Mouse (Mus musculus) CH12.LX (cell line): ENCODE results near the gene Hps6. TPM values are rescaled to one million over a fixed set of nuclear protein-coding genes. Genes with fewer than 3 reads are reported as not detected.
A peak's percentile ranks its signal among the peaks of the same experiment; 100 is the strongest.

Source experiments
- DNase-seq: peaks from one replicate; pipeline ENCODE4 v3.0.0-alpha.2; 2013; ENCODE audit errors: extremely low read depth
- H3K27ac ChIP-seq: 2 replicates; pipeline ENCODE4 v1.5.1; 2012; ENCODE audit warnings: low read depth, mild to moderate bottlenecking, control low read depth, moderate library complexity; ENCODE audit not compliant: insufficient read depth
- H3K27me3 ChIP-seq: replicated peaks from 2 replicates; pipeline ENCODE3; 2012; ENCODE audit warnings: inconsistent platforms
- H3K36me3 ChIP-seq, 2 experiments: replicated peaks in 1 of 2; 2 replicates each; pipeline versions ENCODE3 to v1.6.1; 2012; ENCODE audit warnings: inconsistent platforms in 1 of 2, low read length in 1 of 2, mild to moderate bottlenecking in 1 of 2, mixed read lengths in 1 of 2, moderate library complexity in 1 of 2; ENCODE audit not compliant: control insufficient read depth in 1 of 2, insufficient read depth in 1 of 2
- H3K4me1 ChIP-seq, 2 experiments: 2 replicates each; pipeline ENCODE4 v1.6.1; 2012; ENCODE audit warnings: inconsistent platforms in 1 of 2, moderate library complexity in 1 of 2; ENCODE audit not compliant: insufficient read depth in 2 of 2, control insufficient read depth in 1 of 2
- H3K4me2 ChIP-seq: 2 replicates; pipeline ENCODE4 v1.6.1; 2012; ENCODE audit warnings: low read depth, mild to moderate bottlenecking, control low read depth; ENCODE audit not compliant: poor library complexity, insufficient read depth, severe bottlenecking
- H3K4me3 ChIP-seq, 3 experiments: fragments of 150-350 bp in 1 of 3; sonication (generic) in 1 of 3; replicated peaks in 1 of 3; 2 replicates each; pipeline versions ENCODE3 to v1.5.1; 2011 to 2012; ENCODE audit warnings: low read depth in 2 of 3, low read length in 2 of 3, mild to moderate bottlenecking in 2 of 3, moderate library complexity in 2 of 3, control low read depth in 1 of 3, improper control_type of control experiment in 1 of 3, inconsistent platforms in 1 of 3, mixed read lengths in 1 of 3; ENCODE audit not compliant: poor library complexity in 1 of 3
- H3K79me2 ChIP-seq: replicated peaks from 2 replicates; pipeline ENCODE4 v1.6.1; 2012; ENCODE audit warnings: mild to moderate bottlenecking, moderate library complexity; ENCODE audit not compliant: control insufficient read depth, poor library complexity, insufficient read depth, severe bottlenecking; ENCODE audit errors: extremely low read depth
- H3K9ac ChIP-seq: 2 replicates; pipeline ENCODE4 v1.6.1; 2012; ENCODE audit warnings: low read depth, mild to moderate bottlenecking, control low read depth, moderate library complexity; ENCODE audit not compliant: insufficient read depth
- H3K9me3 ChIP-seq: replicated peaks from 2 replicates; pipeline ENCODE3; 2012; ENCODE audit warnings: low read length, inconsistent platforms, mixed read lengths
- BHLHE40 ChIP-seq: IDR thresholded peaks from 2 replicates; pipeline ENCODE4 v1.6.1; 2011; ENCODE audit warnings: mild to moderate bottlenecking, low read depth, low read length, improper control_type of control experiment
- CHD1 ChIP-seq: IDR thresholded peaks from 2 replicates; pipeline ENCODE4 v1.6.1; 2012; ENCODE audit warnings: low read depth, low read length, improper control_type of control experiment, inconsistent platforms
- CTCF ChIP-seq, 2 experiments: IDR thresholded peaks in 1 of 2; conservative IDR thresholded peaks in 1 of 2; 2 replicates each; pipeline ENCODE4 v1.5.1; 2011 to 2012; ENCODE audit warnings: low read depth in 2 of 2, low read length in 2 of 2, improper control_type of control experiment in 1 of 2, inconsistent platforms in 1 of 2, mild to moderate bottlenecking in 1 of 2, moderate library complexity in 1 of 2
- E2F4 ChIP-seq: IDR thresholded peaks from 2 replicates; pipeline ENCODE4 v1.6.1; 2011; ENCODE audit warnings: low read depth, low read length, improper control_type of control experiment; ENCODE audit not compliant: insufficient replicate concordance
- ELF1 ChIP-seq: IDR thresholded peaks from 2 replicates; pipeline ENCODE4 v1.6.1; 2014; ENCODE audit warnings: low read depth, mild to moderate bottlenecking, inconsistent platforms, low read length, improper control_type of control experiment
- EP300 ChIP-seq: IDR thresholded peaks from 2 replicates; pipeline ENCODE4 v1.6.1; 2011; ENCODE audit warnings: low read length, improper control_type of control experiment
- ETS1 ChIP-seq: conservative IDR thresholded peaks from 2 replicates; pipeline ENCODE4 v1.6.1; 2012; ENCODE audit warnings: low read depth, mild to moderate bottlenecking, inconsistent platforms, low read length, improper control_type of control experiment, moderate library complexity
- GABPA ChIP-seq: IDR thresholded peaks from 2 replicates; pipeline ENCODE4 v1.6.1; 2012; ENCODE audit warnings: low read depth, low read length, improper control_type of control experiment, inconsistent platforms; ENCODE audit not compliant: insufficient replicate concordance
- IRF4 ChIP-seq: IDR thresholded peaks from 2 replicates; pipeline ENCODE4 v1.6.1; 2014; ENCODE audit warnings: low read depth, mild to moderate bottlenecking, inconsistent platforms, low read length, improper control_type of control experiment
- JUND ChIP-seq: conservative IDR thresholded peaks from 2 replicates; pipeline ENCODE4 v1.6.1; 2011; ENCODE audit warnings: low read depth, low read length, improper control_type of control experiment
- KAT2A ChIP-seq: IDR thresholded peaks from 2 replicates; pipeline ENCODE4 v1.6.1; 2012; ENCODE audit warnings: low read length, improper control_type of control experiment, inconsistent platforms; ENCODE audit not compliant: insufficient replicate concordance
- MAFK ChIP-seq: IDR thresholded peaks from 2 replicates; pipeline ENCODE4 v1.6.1; 2011; ENCODE audit warnings: low read length, improper control_type of control experiment; ENCODE audit not compliant: insufficient replicate concordance
- MEF2A ChIP-seq: IDR thresholded peaks from 2 replicates; pipeline ENCODE4 v1.6.1; 2014; ENCODE audit warnings: low read depth, mild to moderate bottlenecking, inconsistent platforms, low read length, improper control_type of control experiment, borderline replicate concordance
- MXI1 ChIP-seq: IDR thresholded peaks from 2 replicates; pipeline ENCODE4 v1.6.1; 2011; ENCODE audit warnings: mild to moderate bottlenecking, low read depth, low read length, improper control_type of control experiment
- MYC ChIP-seq: IDR thresholded peaks from 2 replicates; pipeline ENCODE4 v1.6.1; 2011; ENCODE audit warnings: low read depth, mild to moderate bottlenecking, improper control_type of control experiment, low read length
- NELFE ChIP-seq: IDR thresholded peaks from 2 replicates; pipeline ENCODE4 v1.6.1; 2011; ENCODE audit warnings: low read depth, low read length, improper control_type of control experiment
- NRF1 ChIP-seq: IDR thresholded peaks from 2 replicates; pipeline ENCODE4 v1.6.1; 2014; ENCODE audit warnings: low read depth, mild to moderate bottlenecking, inconsistent platforms, low read length, improper control_type of control experiment, moderate library complexity
- PAX5 ChIP-seq: IDR thresholded peaks from 2 replicates; pipeline ENCODE4 v1.6.1; 2012; ENCODE audit warnings: low read length, inconsistent platforms, mixed read lengths
- POLR2A ChIP-seq: IDR thresholded peaks from 2 replicates; pipeline ENCODE4 v1.6.1; 2011; ENCODE audit warnings: low read depth, mild to moderate bottlenecking, improper control_type of control experiment, low read length
- RAD21 ChIP-seq: IDR thresholded peaks from 2 replicates; pipeline ENCODE4 v1.6.1; 2011; ENCODE audit warnings: low read depth, mild to moderate bottlenecking, low read length, improper control_type of control experiment, moderate library complexity
- SIN3A ChIP-seq: IDR thresholded peaks from 2 replicates; pipeline ENCODE4 v1.6.1; 2012; ENCODE audit warnings: low read length, improper control_type of control experiment, inconsistent platforms
- TCF12 ChIP-seq: IDR thresholded peaks from 2 replicates; pipeline ENCODE4 v1.6.1; 2014; ENCODE audit warnings: low read depth, mild to moderate bottlenecking, inconsistent platforms, low read length, improper control_type of control experiment
- USF1 ChIP-seq: IDR thresholded peaks from 2 replicates; pipeline ENCODE4 v1.6.1; 2014; ENCODE audit warnings: low read depth, mild to moderate bottlenecking, inconsistent platforms, low read length, improper control_type of control experiment
- ZMIZ1 ChIP-seq: IDR thresholded peaks from 2 replicates; pipeline ENCODE4 v1.6.1; 2012; ENCODE audit warnings: low read depth, mild to moderate bottlenecking, inconsistent platforms, low read length, improper control_type of control experiment
- ZNF384 ChIP-seq: IDR thresholded peaks from 2 replicates; pipeline ENCODE4 v1.6.1; 2012; ENCODE audit warnings: low read depth, low read length, improper control_type of control experiment, inconsistent platforms
- dilution Hi-C: fragments of 300-500 bp; cut with MboI; formaldehyde crosslinking; loops from 2 replicates; pipeline ENCODE4 v1.14.3; 2020; ENCODE audit warnings: low sequenced_read_pairs; ENCODE audit not compliant: extremely low pct_unique_long_range_greater_than_20kb, extremely low pct_ligation_motif_present
- in situ Hi-C: fragments of 300-500 bp; cut with MboI; formaldehyde crosslinking; loops from 3 replicates; pipeline ENCODE4 v1.14.3; 2019; ENCODE audit warnings: low sequenced_read_pairs, low pct_ligation_motif_present, low pct_unique_long_range_greater_than_20kb, mixed read lengths
- polyA plus RNA-seq: library from polyadenylated mRNA; unstranded; fragments of >175 nt; gene quantifications from 2 replicates; pipeline ENCODE4 v1.2.1, GENCODE M21; 2012; ENCODE audit warnings: low read depth; ENCODE audit not compliant: insufficient read length
- total RNA-seq, 2 experiments: library from RNA; depleted of rRNA; stranded (reverse); fragments of 300-350 nt in 1 of 2; fragments of >200 nt in 1 of 2; gene quantifications; 2 replicates each; pipeline ENCODE4 v1.2.3; 2012 to 2014

Hps6 gene
- total and polyA plus RNA-seq, 3 experiments: 5.8 to 10.6 (median 6.7) TPM

DNA sequence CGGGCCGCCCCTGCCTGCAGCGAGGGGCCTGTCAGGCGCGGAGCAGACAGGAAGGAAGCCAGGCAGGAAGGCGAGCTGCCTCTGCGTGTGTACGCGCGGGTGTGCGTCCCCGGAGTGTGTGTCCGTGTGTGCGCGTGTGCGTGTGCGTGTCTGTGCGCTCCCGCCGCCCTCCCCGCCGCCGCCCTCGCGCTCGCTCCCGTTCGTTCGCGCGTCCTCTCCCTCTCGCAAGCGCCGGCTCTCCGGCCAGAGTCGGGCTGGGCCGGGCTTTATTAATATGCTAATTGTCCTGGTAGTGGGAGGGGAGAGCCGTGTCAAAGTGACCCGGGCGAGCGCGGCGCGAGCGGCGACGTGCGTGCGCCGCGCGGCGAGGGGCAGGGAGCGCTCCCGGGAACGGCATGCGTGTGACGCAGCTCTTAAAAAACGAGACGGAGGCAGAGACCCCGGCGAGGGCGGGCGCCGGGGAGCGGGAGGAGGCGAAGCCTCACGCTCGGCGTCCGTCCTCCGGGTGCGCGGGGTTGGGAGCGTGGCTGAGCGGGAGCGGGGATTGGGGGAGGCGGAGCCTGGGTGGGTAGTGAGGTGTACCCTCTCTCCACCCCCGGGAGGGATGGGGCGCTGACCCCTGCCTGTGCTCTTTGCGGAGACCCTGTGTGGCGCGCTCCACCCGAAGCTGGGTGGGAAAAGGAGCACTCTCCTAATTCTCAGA is 41.8 kb downstream of the Hps6 start, which contains the start of gene Ldb1:
Gene Ldb1 (minus strand): TSS at position 222 of the 703 bp plus-strand sequence.
- DNase-seq: peak; percentile 57
- H3K27me3 ChIP-seq: peaks cover 26% of the 10 kb centered on the region

DNA sequence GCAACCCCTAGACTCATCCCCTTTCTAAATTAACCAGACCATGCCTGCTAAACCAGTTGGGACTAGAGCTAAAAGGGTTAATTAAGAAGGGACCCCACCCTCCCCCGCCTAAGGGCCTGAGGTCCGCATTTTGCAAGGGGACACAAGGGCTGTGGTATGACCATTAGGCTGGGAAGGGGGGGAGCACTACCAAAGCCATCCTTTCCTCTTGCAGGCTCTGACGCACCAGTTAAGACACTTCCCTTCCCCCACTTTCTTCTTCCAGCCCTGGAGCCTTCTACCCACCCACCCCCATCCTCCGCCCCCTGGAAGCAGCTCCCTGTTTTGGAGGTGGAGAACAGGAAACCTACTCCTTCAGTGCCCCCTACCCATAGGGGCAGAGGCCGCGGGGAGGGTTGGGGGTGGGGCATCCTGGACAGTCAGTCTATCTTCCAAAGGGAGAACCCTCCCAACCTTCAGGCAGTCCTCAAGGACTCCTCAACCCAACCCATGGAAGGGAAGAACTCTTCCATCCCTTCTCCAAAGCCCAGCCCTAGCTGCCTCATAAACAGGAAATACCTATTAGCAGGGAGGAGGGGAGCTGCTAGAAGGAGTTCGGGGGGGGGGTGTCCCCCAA is 42.5 kb downstream of the Hps6 start:
- Histone ChIP-seq H3K27me3 (peaks cover 26% of the 10 kb centered on the region), H3K4me1 (peaks cover 2 to 38% of the 10 kb centered on the region in 2 experiments; a peak in 3 of 4 replicates), H3K27ac (no peak overlapping the region), H3K79me2 (peaks cover 26% of the 10 kb centered on the region), H3K4me3 (peak overlapping the region; percentile 61 to 91 (median 84)), H3K36me3 (no peaks in the 10 kb centered on the region), H3K9me3 (no peaks in the 10 kb centered on the region), H3K9ac (peak overlapping the region; percentile 81), H3K4me2 (peak overlapping the region; percentile 96)
- in situ Hi-C loops (no loop called here), dilution Hi-C loops (no loop called here)
- TF ChIP-seq MAFK: no peak
- no peak for DNase-seq

More for the DNA sequence above, 41.8 kb downstream of the Hps6 start, which contains the start of gene Ldb1:
- Histone ChIP-seq H3K79me2 (peaks cover 27% of the 10 kb centered on the region), H3K36me3 (no peaks in the 10 kb centered on the region), H3K9me3 (no peaks in the 10 kb centered on the region), H3K4me3 (peak within 1 kb of the TSS; percentile 61 to 91 (median 84)), H3K27ac (peak within 1 kb of the TSS; percentile 27), H3K4me2 (peak within 1 kb of the TSS; percentile 96), H3K9ac (peak within 1 kb of the TSS; percentile 81), H3K4me1 (peaks cover 2 to 34% of the 10 kb centered on the region in 2 experiments; a peak in 3 of 4 replicates)
- TF ChIP-seq EP300 (no peak), MEF2A (peak; percentile 9; the same call in 1 of the 2 replicates), MXI1 (peak; percentile 77; the same call in 1 of the 2 replicates), USF1 (no peak), GABPA (no peak), BHLHE40 (peak; percentile 44; the same call in 1 of the 2 replicates), ZMIZ1 (0 out of 2 replicates have a peak, but pooled peaks have one; percentile 13), CTCF (conservative IDR thresholded peaks at IDR 0.05 in 1 of 2, IDR thresholded peaks at IDR 0.05 in 1 of 2; ENCODE audit: low read depth in 2 of 2, low read length in 2 of 2) (no peak), RAD21 (no peak), MYC (peak; percentile 34; the same call in 1 of the 2 replicates), SIN3A (peak; percentile 21; the same call in 1 of the 2 replicates), NRF1 (peak; percentile 61), IRF4 (no peak), NELFE (peak; percentile 23; the same call in 1 of the 2 replicates), ZNF384 (no peak), E2F4 (no peak), JUND (no peak), KAT2A (0 out of 2 replicates have a peak, but pooled peaks have one; percentile 3), CHD1 (no peak), TCF12 (peak; percentile 13), ELF1 (0 out of 2 replicates have a peak, but pooled peaks have one; percentile 7), ETS1 (no peak), PAX5 (no peak), POLR2A (peak; percentile 68; the same call in 1 of the 2 replicates)
- dilution Hi-C loops: no loop called here
- in situ Hi-C loops: no loop called here
